Comparison of ENCODE assay signal across 25 mouse cellular contexts in genomic region chr4:46221090-46221489, GRCm38 (mm10).
"Had no signal": no experiment of that assay in that cellular context is flagged by ENCODE, and none has a peak within 500 bp of the region (broad histone marks: within the 10 kb centered on the region; RNA-seq: fewer than 3 reads in every experiment).

No protein-coding gene starts in this region.

- H3K9ac ChIP-seq: heart, embryonic 13.5 days; heart, embryonic 15.5 days; hindbrain, embryonic 12.5 days; hindbrain, embryonic 14.5 days; kidney, embryonic 15.5 days; limb, embryonic 13.5 days; limb, embryonic 15.5 days; liver, embryonic 12.5 days; liver, embryonic 14.5 days had no signal

- DNase-seq: gastrocnemius, adult 2 months; gastrocnemius, postnatal 10 days; gastrocnemius, postnatal 25 days; heart, adult 2 months; kidney, adult 11 months; kidney, adult 2 months; kidney, adult 9 months; kidney, postnatal 36 days; layer of hippocampus, adult 9-11 months; layer of hippocampus, postnatal 36 days; left cerebral cortex, postnatal 4 days had no signal

- H3K4me2 ChIP-seq: heart, embryonic 11.5 days; heart, embryonic 13.5 days; heart, embryonic 15.5 days; hindbrain, embryonic 12.5 days; hindbrain, embryonic 14.5 days; kidney, embryonic 15.5 days; limb, embryonic 13.5 days; limb, embryonic 15.5 days; liver, embryonic 12.5 days had no signal

- H3K4me1 ChIP-seq: heart, embryonic 13.5 days; heart, embryonic 15.5 days; hindbrain, embryonic 10.5 days; hindbrain, embryonic 12.5 days; kidney, embryonic 15.5 days; limb, embryonic 13.5 days; limb, embryonic 15.5 days; liver, embryonic 12.5 days had no signal

- H3K9me3 ChIP-seq: heart, embryonic 13.5 days; heart, embryonic 15.5 days; hindbrain, embryonic 10.5 days; hindbrain, embryonic 12.5 days; kidney, embryonic 15.5 days; limb, embryonic 13.5 days; limb, embryonic 15.5 days; liver, embryonic 12.5 days had no signal

- ATAC-seq: hindbrain, embryonic 16.5 days; inflammation-experienced regulatory T-cells, adult 6 months; liver, embryonic 12.5 days had no signal

- H3K36me3 ChIP-seq: heart, embryonic 13.5 days; heart, embryonic 15.5 days; hindbrain, embryonic 10.5 days; hindbrain, embryonic 12.5 days; kidney, embryonic 15.5 days; limb, embryonic 13.5 days; limb, embryonic 15.5 days; liver, embryonic 12.5 days had no signal

- H3K27ac ChIP-seq: gastrocnemius, adult 2 months; heart, adult 2 months; heart, embryonic 13.5 days; heart, embryonic 15.5 days; hindbrain, embryonic 10.5 days; hindbrain, embryonic 12.5 days; hindbrain, embryonic 14.5 days; kidney, embryonic 15.5 days; kidney, postnatal 0 days; limb, embryonic 13.5 days; limb, embryonic 15.5 days; liver, embryonic 12.5 days; liver, embryonic 14.5 days had no signal

- H3K27me3 ChIP-seq: hindbrain, embryonic 12.5 days; kidney, embryonic 15.5 days; limb, embryonic 13.5 days; limb, embryonic 15.5 days; liver, embryonic 12.5 days had no signal

- H3K4me3 ChIP-seq: gastrocnemius, adult 2 months; heart, adult 2 months; heart, embryonic 13.5 days; heart, embryonic 15.5 days; hindbrain, embryonic 10.5 days; hindbrain, embryonic 12.5 days; kidney, embryonic 15.5 days; limb, embryonic 13.5 days; limb, embryonic 15.5 days; liver, embryonic 12.5 days had no signal
